Mouse (Mus musculus) monocyte, adult 59 days (primary cell): ENCODE data around the gene Gm16181. TPM values are rescaled to one million over a fixed set of nuclear protein-coding genes. Genes with fewer than 3 reads are reported as not detected.

Experiments used
- total RNA-seq, 2 experiments: library from RNA; stranded (reverse); gene quantifications; one replicate each; pipeline ENCODE4 v1.2.4; 2023

Gene Gm16181
- total RNA-seq = 1 to 10 TPM in 1 of 2 experiments, not detected in 1; 1.3 TPM

DNA sequence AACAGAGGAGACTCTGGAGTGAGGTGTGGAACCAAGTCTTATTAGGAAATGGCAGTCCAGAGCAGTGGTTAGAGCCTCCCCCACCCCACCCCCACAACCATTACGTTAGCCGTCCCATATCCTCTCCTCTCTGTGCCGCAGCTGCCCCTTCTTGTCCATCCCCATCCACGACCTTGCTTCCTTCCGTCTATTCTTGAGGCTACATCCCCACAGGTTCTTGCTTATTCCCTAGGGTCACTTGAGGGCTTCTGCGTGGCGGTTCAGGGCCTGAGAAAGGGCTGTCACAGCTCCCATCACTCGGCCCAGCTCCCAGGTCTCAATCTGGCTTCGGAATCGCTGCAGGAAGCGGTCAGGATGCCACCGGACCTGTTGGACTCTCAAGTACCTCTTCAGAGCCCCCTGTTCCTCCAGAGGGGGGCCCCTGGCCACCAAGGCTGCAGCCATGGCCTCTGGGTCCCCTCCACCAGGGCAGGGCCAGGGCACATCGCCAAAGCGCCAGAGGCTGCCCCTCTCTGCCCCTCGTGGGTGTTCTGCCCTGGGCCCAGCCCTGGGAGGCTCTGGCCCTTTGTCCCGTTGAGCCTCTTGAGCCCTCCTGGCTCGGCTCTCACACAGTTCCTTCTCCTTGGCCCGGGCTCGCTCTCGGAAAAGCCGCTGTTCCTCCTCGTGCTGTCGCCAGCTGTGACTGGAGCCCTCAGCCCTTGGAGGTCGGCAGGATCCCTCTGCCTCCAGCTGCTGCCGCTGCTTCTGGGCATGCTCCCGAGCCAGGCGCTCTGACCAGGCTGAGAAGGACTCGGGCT lies at the start of gene Gm16181:
Gene Gm16181, plus strand, starts transcription at position 679 of the 797 bp plus-strand sequence.

DNA sequence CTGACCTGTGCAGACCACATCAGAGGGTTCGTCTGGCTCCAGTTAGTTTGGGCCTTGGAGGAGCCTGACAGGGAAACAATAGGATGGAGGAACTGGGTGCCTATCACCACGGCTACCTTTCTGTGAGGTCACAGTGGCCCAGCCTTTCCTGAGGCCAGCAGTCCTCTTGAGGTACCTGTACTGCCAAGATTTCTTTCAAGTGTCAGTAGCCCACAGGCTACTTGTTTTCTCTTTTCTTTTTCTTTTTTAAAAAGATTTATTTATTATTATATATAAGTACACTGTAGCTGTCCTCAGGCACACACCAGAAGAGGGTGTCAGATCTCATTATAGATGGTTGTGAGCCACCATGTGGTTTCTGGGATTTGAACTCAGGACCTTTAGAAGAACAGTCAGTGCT lies 44.7 kb upstream of the Gm16181 start, which contains the start of gene Aif1:
Gene Aif1, minus strand, starts transcription at position 101 of the 400 bp plus-strand sequence.

DNA sequence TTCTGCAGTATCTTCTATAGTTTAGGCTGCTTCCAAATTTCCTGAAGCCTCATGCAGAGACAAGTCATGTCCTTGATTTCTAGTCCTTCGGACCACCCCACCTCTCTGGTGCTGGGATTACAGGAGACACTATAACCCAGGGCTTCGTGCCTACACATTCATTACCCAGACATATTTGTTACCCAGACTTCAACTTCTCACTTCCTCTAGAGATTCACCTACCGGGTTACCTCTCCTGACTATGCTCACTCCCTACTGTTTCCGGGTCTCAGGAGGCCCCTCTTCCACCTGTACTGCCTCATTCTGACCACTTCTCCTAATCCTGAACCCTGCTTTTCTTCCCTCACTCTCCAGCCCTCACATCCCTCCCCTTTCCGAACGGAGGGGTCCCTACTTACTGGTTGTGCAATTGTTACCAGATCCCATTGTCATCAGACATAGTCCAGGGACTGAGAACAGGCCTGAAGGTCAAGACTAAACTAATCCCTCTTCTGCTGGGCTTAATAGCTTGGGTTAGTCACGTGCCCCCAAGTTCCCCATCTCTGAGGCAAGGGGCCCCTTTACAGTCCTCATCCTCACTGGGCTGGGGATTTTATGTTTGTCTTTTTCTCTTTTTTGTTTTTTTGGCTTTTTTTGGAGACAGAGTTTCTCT lies 32.5 kb upstream of the Gm16181 start, which contains the start of gene Lst1:
Gene Lst1, minus strand, starts transcription at position 481 of the 652 bp plus-strand sequence.

DNA sequence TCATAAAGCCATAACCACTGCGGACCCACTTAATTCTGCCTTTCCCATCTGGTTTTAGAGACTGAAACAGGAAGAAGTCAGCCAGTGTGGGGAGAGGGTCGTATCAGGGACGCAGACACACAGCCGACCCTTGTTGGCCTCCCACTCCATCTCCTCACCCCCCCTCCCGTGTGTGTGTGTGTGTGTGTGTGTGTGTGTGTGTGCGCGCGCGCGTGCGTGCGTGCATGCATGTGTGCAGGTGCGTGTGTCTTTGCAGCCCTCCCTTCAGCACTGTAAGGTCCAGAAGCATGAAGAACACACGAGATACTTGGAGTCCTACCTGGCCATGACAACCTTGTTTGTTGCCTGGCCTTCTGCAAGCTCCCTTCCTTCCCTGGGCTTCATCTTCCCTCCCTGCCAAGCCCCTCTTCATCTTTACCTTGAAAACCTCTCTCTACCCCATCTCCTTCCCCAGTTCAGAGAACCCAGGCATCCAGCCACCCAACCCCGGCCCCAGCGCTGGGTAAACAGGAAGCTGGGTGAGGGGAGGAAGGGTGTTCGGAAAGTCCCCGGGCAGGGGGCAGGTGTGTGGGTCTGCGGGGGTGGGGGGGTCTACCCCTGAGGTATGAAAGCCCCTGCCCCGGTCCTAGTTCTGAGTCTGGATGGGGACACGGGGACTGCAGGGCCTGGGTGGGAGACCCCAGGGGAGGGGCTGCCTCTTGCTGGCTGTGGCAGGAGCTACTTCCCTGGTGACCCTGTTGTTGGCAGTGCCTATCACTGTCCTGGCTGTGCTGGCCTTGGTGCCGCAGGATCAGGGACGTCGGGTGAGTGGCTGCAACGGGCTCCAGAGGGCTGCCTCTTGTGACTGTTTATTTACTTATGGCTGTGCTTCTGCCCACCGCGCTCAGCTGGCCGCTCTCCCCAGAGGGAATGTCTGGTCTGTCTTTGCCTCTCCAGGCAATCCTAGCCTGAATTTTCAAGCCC lies 26.5 kb upstream of the Gm16181 start, which contains the start of gene Ltb:
Gene Ltb, plus strand, starts transcription at position 559 of the 963 bp plus-strand sequence.

DNA sequence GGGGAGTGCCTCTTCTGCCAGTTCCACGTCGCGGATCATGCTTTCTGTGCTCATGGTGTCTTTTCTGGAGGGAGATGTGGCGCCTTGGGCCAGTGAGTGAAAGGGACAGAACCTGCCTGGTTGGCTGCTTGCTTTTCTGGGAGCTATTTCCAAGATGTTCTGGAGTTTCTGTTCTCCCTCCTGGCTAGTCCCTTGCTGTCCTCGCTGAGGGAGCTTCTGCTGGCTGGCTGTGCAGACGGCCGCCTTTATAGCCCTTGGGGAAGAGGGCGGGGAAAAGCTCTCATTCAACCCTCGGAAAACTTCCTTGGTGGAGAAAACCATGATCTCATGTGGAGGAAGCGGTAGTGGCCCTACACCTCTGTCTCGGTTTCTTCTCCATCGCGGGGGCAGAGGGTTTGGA lies 18.8 kb upstream of the Gm16181 start, which contains the start of gene Tnf:
Gene Tnf, minus strand, starts transcription at position 221 of the 400 bp plus-strand sequence.

DNA sequence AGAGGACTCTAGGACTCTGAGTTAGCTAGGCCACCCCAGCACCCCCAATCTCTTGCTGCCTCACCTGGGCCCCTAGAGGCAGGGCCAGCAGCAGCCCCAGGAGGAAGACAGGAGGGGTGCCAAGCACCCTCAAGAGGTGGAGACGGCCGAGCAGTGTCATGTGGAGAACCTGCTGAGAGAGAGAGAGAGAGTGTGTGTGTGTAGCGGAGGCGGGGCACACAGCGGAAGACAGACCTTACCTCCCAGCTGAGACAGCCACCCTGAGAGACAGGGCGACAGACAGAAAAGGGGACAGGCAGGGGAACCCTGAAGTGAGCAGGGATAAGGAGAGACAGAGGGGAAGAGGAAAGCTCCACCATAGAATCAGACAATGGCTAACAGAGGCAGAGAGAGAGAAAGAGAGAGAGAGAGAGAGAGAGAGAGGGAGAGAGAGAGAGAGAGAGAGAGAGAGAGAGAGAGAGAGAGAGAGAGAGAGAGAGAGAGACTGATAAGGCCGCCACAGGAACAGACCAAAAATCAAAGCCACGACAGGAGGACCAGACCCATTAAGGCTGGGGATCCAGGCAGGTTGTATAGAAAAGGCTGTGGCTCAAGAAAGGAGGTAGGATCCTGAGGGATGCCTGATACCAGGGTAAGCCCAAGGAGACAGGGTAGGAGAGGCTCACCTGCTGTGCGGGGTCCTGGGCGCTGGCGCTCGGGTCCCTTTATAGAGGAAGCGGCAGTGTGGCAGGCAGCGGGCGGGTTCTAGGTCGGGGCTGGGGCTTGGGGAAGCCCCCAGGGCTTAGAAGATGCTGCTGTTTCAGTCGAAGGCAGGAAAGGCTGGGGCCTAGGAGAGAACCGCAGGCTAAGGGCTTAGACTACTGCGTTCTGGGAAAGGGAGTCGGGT lies 15.9 kb upstream of the Gm16181 start, which contains the start of gene Lta:
Gene Lta, minus strand, starts transcription at position 858 of the 886 bp plus-strand sequence.

DNA sequence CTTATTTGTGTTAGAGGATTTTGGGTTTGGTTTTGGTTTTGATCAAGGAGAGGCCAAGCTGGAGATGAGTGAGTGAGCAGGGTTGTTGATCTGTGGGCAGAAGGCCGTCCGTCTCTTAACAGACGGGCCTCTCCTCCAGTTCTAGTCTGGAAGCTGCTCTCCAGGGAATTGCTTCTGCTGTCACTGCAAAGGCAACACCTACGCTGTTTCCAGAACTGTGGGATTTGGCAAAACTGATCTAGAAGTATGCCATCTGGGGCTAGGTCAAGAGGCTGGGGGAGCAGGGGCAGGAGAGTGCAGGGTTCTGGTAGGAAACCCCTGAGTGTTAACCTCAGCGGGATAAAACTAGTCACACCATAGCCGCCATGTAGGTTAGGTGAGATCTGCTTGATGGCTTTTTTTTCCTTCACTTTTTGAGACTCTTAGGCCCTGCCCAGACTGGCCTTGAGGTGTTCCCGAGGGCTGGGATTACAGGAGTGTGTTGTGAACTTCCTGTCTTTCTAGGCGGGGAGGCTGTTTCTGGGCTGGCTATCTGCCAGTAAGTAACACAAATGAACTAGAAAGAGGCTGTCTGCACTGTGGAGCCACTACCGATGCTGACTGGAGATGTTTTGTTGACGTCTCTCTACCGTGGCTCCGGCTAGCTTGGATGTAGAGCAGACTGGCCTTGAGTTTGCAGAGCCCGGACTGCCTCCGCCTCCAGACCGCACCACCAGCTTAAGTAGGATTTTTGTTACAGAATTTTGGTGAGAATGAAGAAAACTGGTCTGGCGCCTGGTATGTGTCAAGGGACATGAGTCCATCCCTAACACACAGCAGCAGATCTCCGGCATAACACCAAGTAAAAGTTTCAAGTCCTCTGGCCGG lies 12.7 kb downstream of the Gm16181 start, which contains the start of gene Atp6v1g2:
Gene Atp6v1g2, plus strand, starts transcription at position 547 of the 867 bp plus-strand sequence.

DNA sequence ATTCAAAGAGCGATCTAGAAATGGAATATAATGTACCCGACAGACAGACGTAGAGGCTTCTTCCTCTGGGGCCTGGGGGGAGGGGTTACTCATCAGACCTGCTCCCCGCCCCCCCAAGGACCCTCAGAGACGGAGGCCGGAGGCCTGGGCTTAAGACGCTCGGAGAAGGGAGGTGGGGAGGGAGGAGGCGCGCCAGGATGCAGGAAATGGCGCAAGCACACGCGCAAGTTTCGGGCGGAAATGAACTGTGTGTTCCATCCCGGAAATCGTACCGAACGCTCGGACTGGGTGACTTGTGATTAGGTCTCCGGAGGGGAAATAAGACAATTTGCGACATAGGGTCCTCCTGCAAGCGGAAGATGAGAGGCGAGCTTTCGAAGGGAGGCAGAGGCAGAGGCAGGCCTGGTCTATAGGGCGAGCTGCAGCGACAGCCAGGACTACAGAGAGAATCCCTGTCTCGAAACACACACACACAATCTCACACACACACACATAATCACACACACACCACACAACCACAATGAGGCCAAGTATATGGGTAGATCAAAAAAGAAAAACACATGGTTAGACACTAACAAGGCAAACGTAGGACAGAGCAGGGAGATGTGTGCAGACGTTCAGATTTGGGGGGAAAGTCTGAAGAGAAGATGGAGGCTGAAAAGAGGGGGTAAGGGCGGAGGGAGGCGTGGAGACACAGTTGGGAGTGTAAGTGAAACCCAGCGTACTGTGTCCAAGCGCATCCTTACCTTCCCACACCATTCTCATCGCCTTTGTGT lies 15.2 kb downstream of the Gm16181 start, which contains the start of gene Nfkbil1:
Gene Nfkbil1, minus strand, starts transcription at position 179 of the 776 bp plus-strand sequence.

DNA sequence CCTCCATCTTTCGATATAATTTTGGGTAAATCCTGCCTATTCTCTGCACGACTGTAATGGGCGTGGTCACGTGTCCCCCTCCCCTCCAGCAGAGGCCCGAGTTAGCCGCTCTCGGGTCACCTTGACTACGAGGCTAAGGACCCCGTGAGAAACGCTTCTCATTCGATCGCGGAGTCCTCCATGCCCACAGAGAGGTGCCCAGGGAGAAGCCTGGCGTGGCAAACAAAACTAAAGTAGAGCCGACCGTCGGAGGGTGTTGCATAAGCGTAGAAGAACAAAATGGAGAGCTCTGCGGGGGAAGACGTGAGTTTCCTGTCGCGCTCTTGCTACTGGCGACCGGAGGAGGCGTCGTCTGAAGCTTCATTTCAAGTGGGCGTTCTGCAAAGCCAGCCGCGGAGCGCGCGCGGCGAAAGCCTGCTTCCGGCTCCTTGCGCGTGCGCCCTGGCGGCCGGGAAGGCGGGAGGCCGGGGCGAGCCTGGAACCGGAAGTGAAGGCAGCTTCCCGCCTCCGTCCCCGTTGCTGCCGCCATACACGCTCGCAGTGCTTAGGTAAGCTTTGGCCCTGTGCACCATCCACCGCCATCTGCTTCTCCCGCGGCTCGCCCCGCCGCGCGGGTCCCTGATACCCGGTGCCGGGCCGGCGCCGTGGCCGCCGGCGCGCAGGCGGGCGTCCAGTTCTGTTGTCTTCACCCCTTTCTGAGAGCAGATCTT lies 20.8 kb downstream of the Gm16181 start, which contains the start of gene Ddx39b:
Gene Ddx39b, plus strand, starts transcription at position 442 of the 710 bp plus-strand sequence.

DNA sequence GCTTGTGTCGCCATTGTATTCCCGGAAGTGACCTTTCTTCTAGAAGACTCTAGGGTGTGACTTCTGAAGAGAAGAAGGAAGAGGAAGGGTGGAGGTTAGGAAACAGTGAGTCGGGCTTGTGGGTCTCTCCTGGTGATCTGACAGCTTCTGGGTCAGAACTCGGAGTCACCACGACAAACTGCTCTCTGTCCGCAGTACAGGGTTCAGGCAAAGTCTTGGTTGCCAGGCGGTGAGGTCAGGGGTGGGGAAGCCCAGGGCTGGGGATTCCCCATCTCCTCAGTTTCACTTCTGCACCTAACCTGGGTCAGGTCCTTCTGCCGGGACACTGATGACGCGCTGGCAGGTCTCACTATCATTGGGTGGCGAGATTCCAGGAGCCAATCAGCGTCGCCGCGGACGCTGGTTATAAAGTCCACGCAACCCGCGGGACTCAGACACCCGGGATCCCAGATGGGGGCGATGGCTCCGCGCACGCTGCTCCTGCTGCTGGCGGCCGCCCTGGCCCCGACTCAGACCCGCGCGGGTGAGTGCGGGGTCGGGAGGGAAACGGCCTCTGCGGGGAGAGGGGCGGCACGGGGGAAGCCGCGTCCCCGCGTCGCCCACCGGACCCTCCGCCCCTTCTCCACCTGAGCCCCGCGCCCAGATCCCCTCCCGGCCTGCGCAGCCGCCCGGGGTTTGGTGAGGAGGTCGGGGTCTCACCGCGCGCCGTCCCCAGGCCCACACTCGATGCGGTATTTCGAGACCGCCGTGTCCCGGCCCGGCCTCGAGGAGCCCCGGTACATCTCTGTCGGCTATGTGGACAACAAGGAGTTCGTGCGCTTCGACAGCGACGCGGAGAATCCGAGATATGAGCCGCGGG lies 42.3 kb downstream of the Gm16181 start, which contains the start of gene H2-D1:
Gene H2-D1, plus strand, starts transcription at position 67 of the 859 bp plus-strand sequence.

Other genes with a start within 250 kb of the Gm16181 start
- gene Hspa1a, start 248.7 kb upstream of the Gm16181 start, total RNA-seq = 100 to 1,000 TPM; 322 to 373 TPM
- under 1 TPM; 0.55 to 0.76 TPM for gene Hspa1l, start 248.1 kb upstream of the Gm16181 start, total RNA-seq
- 10 to 100 TPM; 18.6 to 21.1 TPM for gene Lsm2, start 239.0 kb upstream of the Gm16181 start, total RNA-seq
- 10 to 100 TPM; 89.4 to 93.9 TPM for gene Vars, start 219.8 kb upstream of the Gm16181 start, total RNA-seq
- under 1 TPM in 1 of 2 experiments, not detected in 1; 0.16 TPM for gene Vwa7, start 204.3 kb upstream of the Gm16181 start, total RNA-seq
- gene Sapcd1, start 192.8 kb upstream of the Gm16181 start, total RNA-seq = not detected
- gene Msh5, start 174.1 kb upstream of the Gm16181 start, total RNA-seq = 1 to 10 TPM; 1.0 to 2.2 TPM
- gene Clic1, start 170.9 kb upstream of the Gm16181 start, total RNA-seq = 100 to 1,000 TPM; 258 to 267 TPM
- gene Ddah2, start 161.8 kb upstream of the Gm16181 start, total RNA-seq = 1 to 10 TPM; 1.2 to 1.7 TPM
- not detected for gene Ly6g6c, start 155.4 kb upstream of the Gm16181 start, total RNA-seq
- not detected for gene Mpig6b, start 154.7 kb upstream of the Gm16181 start, total RNA-seq
- not detected for gene Ly6g6e, start 143.9 kb upstream of the Gm16181 start, total RNA-seq
- not detected for gene Ly6g6d, start 142.8 kb upstream of the Gm16181 start, total RNA-seq
- not detected for gene Ly6g6f, start 135.2 kb upstream of the Gm16181 start, total RNA-seq
- 10 to 100 TPM; 58.8 to 60.6 TPM for gene Abhd16a, start 131.6 kb upstream of the Gm16181 start, total RNA-seq
- not detected for gene Ly6g5c, start 112.6 kb upstream of the Gm16181 start, total RNA-seq
- under 1 TPM; 0.42 to 0.61 TPM for gene Ly6g5b, start 105.4 kb upstream of the Gm16181 start, total RNA-seq
- gene Gpank1, start 99.4 kb upstream of the Gm16181 start, total RNA-seq = 10 to 100 TPM; 22.2 to 30.3 TPM
- gene Csnk2b, start 98.8 kb upstream of the Gm16181 start, total RNA-seq = 100 to 1,000 TPM; 133 to 155 TPM
- 10 to 100 TPM; 15.5 to 25.3 TPM for gene D17H6S53E, start 94.5 kb upstream of the Gm16181 start, total RNA-seq
- gene Apom, start 88.8 kb upstream of the Gm16181 start, total RNA-seq = not detected
- 100 to 1,000 TPM; 324 to 360 TPM for gene Bag6, start 85.7 kb upstream of the Gm16181 start, total RNA-seq
- gene Prrc2a, start 55.9 kb upstream of the Gm16181 start, total RNA-seq = 100 to 1,000 TPM; 227 to 228 TPM
- gene Aif1, start 44.8 kb upstream of the Gm16181 start, total RNA-seq = 100 to 1,000 TPM; 172 to 206 TPM
- 100 to 1,000 TPM; 935 to 974 TPM for gene Lst1, start 32.4 kb upstream of the Gm16181 start, total RNA-seq
- gene Ltb, start 26.4 kb upstream of the Gm16181 start, total RNA-seq = 10 to 100 TPM; 72.7 to 86.4 TPM
- gene Tnf, start 18.8 kb upstream of the Gm16181 start, total RNA-seq = 10 to 100 TPM; 57.3 to 92.8 TPM
- gene Lta, start 15.5 kb upstream of the Gm16181 start, total RNA-seq = not detected
- 1 to 10 TPM; 1.8 to 4.2 TPM for gene Atp6v1g2, start 12.8 kb downstream of the Gm16181 start, total RNA-seq
- gene Nfkbil1, start 15.0 kb downstream of the Gm16181 start, total RNA-seq = 10 to 100 TPM; 13.1 to 13.4 TPM
- 100 to 1,000 TPM; 243 to 247 TPM for gene Ddx39b, start 20.9 kb downstream of the Gm16181 start, total RNA-seq
- gene H2-D1, start 41.9 kb downstream of the Gm16181 start, total RNA-seq = 1,000 to 10,000 TPM; 2,563 to 2,615 TPM
- gene H2-Q1, start 99.6 kb downstream of the Gm16181 start, total RNA-seq = 10 to 100 TPM; 10.2 to 13.7 TPM
- 10 to 100 TPM; 11.6 to 12.7 TPM for gene H2-Q2, start 121.4 kb downstream of the Gm16181 start, total RNA-seq
- 100 to 1,000 TPM; 176 to 190 TPM for gene H2-Q4, start 158.8 kb downstream of the Gm16181 start, total RNA-seq
- gene H2-Q6, start 204.0 kb downstream of the Gm16181 start, total RNA-seq = 10 to 100 TPM; 75.0 to 75.5 TPM
- 10 to 100 TPM; 83.8 to 92.9 TPM for gene H2-Q7, start 218.3 kb downstream of the Gm16181 start, total RNA-seq
- 10 to 100 TPM; 48.7 to 55.0 TPM for gene H2-Q10, start 249.3 kb downstream of the Gm16181 start, total RNA-seq